Mouse (Mus musculus): Measurements from ENCODE around the gene Ank2.

GRCm38 (mm10) chr3:126982814-126983213 lies 516.3 kb downstream of the Ank2 start:
- TF ChIP-seq FLI1 (IDR thresholded peaks at IDR 0.05; ENCODE audit: low read length), result no peak
- TF ChIP-seq GATA1 (IDR thresholded peaks at IDR 0.05; ENCODE audit: borderline replicate concordance, low read length), result no peak
